Mouse (Mus musculus): ENCODE data around the gene Adamts17.

GRCm38 (mm10) chr7:66963541-66963940 is 124.0 kb downstream of the Adamts17 start:
- TF ChIP-seq GATA1 (IDR thresholded peaks at IDR 0.05; ENCODE audit: low read length) (no peak), TAL1 (IDR thresholded peaks at IDR 0.05; ENCODE audit: low read length) (no peak)
